In the genomic region with DNA sequence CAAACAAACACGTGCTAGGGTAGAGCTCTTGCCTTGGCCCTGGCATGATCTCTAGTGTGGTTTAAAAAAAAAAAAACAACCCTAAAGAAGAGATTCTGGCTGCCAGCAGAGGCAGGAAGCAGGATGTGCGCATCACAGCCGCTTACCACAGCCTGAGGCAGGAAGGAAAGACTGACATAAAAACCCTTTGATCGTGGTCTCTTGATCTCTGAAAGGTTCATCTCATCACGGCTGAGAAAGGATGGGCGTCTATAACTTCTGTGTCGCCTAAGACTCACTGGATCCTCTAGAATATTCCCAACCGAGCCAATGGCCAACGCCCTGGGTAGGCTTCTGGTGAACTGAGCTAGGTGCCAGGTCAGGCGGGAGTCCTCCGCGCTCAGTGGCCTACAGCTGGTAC, we compare ENCODE assay signal across 11 mouse cellular contexts. TPM values are rescaled to one million over a fixed set of nuclear protein-coding genes. Genes with fewer than 3 reads are reported as not detected.
A peak's percentile ranks its signal among the peaks of the same experiment; 100 is the strongest.
DNase-seq lines count a peak whose midpoint lies in the region; ATAC-seq and TF ChIP-seq lines count a peak whose summit lies in the region.
"Had no signal": no experiment of that assay in that cellular context is flagged by ENCODE, and none has a peak within 500 bp of the region (broad histone marks: within the 10 kb centered on the region; RNA-seq: fewer than 3 reads in every experiment).

No protein-coding gene starts in this region.

- intact Hi-C loops in heart, postnatal 36 days (cut with DNase I), result no loop called here

- no peak for TF ChIP-seq CTCF in CH12.LX (conservative IDR thresholded peaks at IDR 0.05 in 1 of 2, IDR thresholded peaks at IDR 0.05 in 1 of 2; ENCODE audit: low read depth in 2 of 2, low read length in 2 of 2)

- H3K4me1 ChIP-seq in heart, embryonic 10.5 days, result peaks cover 29% of the 10 kb centered on the region
- peaks cover 0 to 53% of the 10 kb centered on the region in 2 experiments for H3K4me1 ChIP-seq in CH12.LX (ENCODE audit: control insufficient read depth in 1 of 2, insufficient read depth in 2 of 2)

- no peaks in the 10 kb centered on the region for H3K79me2 ChIP-seq in CH12.LX (replicated peaks; ENCODE audit: control insufficient read depth, extremely low read depth, insufficient read depth, poor library complexity, severe bottlenecking)

- 0 out of 2 replicates have a peak overlapping the region, but pooled peaks have one; percentile 38 for H3K27ac ChIP-seq in heart, embryonic 10.5 days
- no peak overlapping the region for H3K27ac ChIP-seq in CH12.LX (ENCODE audit: insufficient read depth, low read depth)
- H3K27ac ChIP-seq: hindbrain, embryonic 15.5 days had no signal

- no peaks in the 10 kb centered on the region for H3K27me3 ChIP-seq in heart, embryonic 10.5 days (ENCODE audit: insufficient read depth, poor library complexity, severe bottlenecking)
- H3K27me3 ChIP-seq in CH12.LX (replicated peaks), result no peaks in the 10 kb centered on the region
- H3K27me3 ChIP-seq: hindbrain, embryonic 15.5 days had no signal

- TF ChIP-seq EP300 in CH12.LX (IDR thresholded peaks at IDR 0.05; ENCODE audit: low read length), result no peak

- dilution Hi-C loops in CH12.LX (cut with MboI; ENCODE audit: extremely low pct_ligation_motif_present, extremely low pct_unique_long_range_greater_than_20kb, low sequenced_read_pairs), result no loop called here

- H3K36me3 ChIP-seq in heart, embryonic 10.5 days, result no peaks in the 10 kb centered on the region
- H3K36me3 ChIP-seq in CH12.LX (replicated peaks in 1 of 2; ENCODE audit: control insufficient read depth in 1 of 2, insufficient read depth in 1 of 2, low read length in 1 of 2), result no peaks in the 10 kb centered on the region
- H3K36me3 ChIP-seq: hindbrain, embryonic 15.5 days had no signal

- no peak for DNase-seq in heart, embryonic 10.5 days (ENCODE audit: low spot score)
- no peak for DNase-seq in heart, postnatal 36 days
- peak; percentile 35 for DNase-seq in CH12.LX (ENCODE audit: extremely low read depth)
- DNase-seq in lung, postnatal 10 days, result peak; percentile 57
- DNase-seq in spleen, postnatal 36 days (ENCODE audit: low spot score in 2 of 2), result peak; percentile 86
- DNase-seq in cerebellum, postnatal 14 days, result no peak
- DNase-seq in right cerebral cortex, adult 2 months (ENCODE audit: low spot score in 2 of 2), result no peak
- DNase-seq: right cerebral cortex, postnatal 25 days had no signal

- no peaks in the 10 kb centered on the region for H3K9me3 ChIP-seq in heart, embryonic 10.5 days
- H3K9me3 ChIP-seq in CH12.LX (replicated peaks; ENCODE audit: low read length), result no peaks in the 10 kb centered on the region
- H3K9me3 ChIP-seq: hindbrain, embryonic 15.5 days had no signal

- TF ChIP-seq RAD21 in CH12.LX (IDR thresholded peaks at IDR 0.05; ENCODE audit: low read depth, low read length), result no peak

- ATAC-seq in cerebellum, adult (ENCODE audit: insufficient number of reproducible peaks, low FRiP score, low TSS enrichment), result no peak
- ATAC-seq: midbrain, embryonic 16.5 days had no signal

- WGBS in heart, embryonic 10.5 days, result 67% methylated on average over 12 of the region's 12 CpGs

- in situ Hi-C loops in CH12.LX (cut with MboI; ENCODE audit: low pct_ligation_motif_present, low pct_unique_long_range_greater_than_20kb, low sequenced_read_pairs), result no loop called here

- H3K4me3 ChIP-seq in heart, embryonic 10.5 days, result no peak overlapping the region
- no peak overlapping the region for H3K4me3 ChIP-seq in CH12.LX (replicated peaks in 1 of 3; ENCODE audit: low read depth in 2 of 3, low read length in 2 of 3, poor library complexity in 1 of 3)
- H3K4me3 ChIP-seq: hindbrain, embryonic 15.5 days had no signal

- no peak overlapping the region for H3K4me2 ChIP-seq in CH12.LX (ENCODE audit: insufficient read depth, low read depth, poor library complexity, severe bottlenecking)
- H3K4me2 ChIP-seq: hindbrain, embryonic 15.5 days had no signal

- no peak overlapping the region for H3K9ac ChIP-seq in CH12.LX (ENCODE audit: insufficient read depth, low read depth)
- H3K9ac ChIP-seq: hindbrain, embryonic 15.5 days had no signal

- no peak for TF ChIP-seq POLR2A in CH12.LX (IDR thresholded peaks at IDR 0.05; ENCODE audit: low read depth, low read length)

TF ChIP-seq in CH12.LX, 34 proteins besides CTCF, POLR2A, EP300 and RAD21:
- TF ChIP-seq NELFE (IDR thresholded peaks at IDR 0.05; ENCODE audit: low read depth, low read length) (no peak), ZNF384 (IDR thresholded peaks at IDR 0.05; ENCODE audit: low read depth, low read length) (peak; percentile 48; the same call in 1 of the 2 replicates), SMC3 (IDR thresholded peaks at IDR 0.05; ENCODE audit: low read depth, low read length) (no peak), PAX5 (IDR thresholded peaks at IDR 0.05; ENCODE audit: low read length) (no peak)

RNA-seq across cellular contexts. Expression of gene Emid1, which starts 25.1 kb away (rescaled TPM):
- polyA plus RNA-seq in heart, embryonic 10.5 days (2016; fragmentation: Nextera tagmentation; extraction: Ambion mirVana), result 11.8 and 14.6 TPM in 2 replicates
- total RNA-seq in heart, postnatal 36 days (2021), result 1 to 10 TPM; 2.1 to 3.8 TPM
- total RNA-seq in CH12.LX (2012; rRNA removed) (0.13 TPM in 1 of 2 replicates, not detected in the other), CH12.LX (2014; rRNA removed) (not detected in 2 replicates)
- not detected in 2 replicates for polyA plus RNA-seq in CH12.LX (2012; ENCODE audit: insufficient read length, low read depth)

Comparison
In these comparisons a context has a peak if more than half of its experiments do, and no peak if none do; other contexts are left out.
1. DNase-seq: peak in CH12.LX (single experiment), lung, postnatal 10 days (single experiment) and spleen, postnatal 36 days (2 of 2); none in heart, embryonic 10.5 days (single experiment), heart, postnatal 36 days (0 of 2), cerebellum, postnatal 14 days (0 of 2) and right cerebral cortex, adult 2 months (0 of 2).